Mouse (Mus musculus) layer of hippocampus, adult 9-10 months (tissue): Measurements from ENCODE around the gene Olfr923.
"Not testable (repeated sequence)": the region's sequence is repeated elsewhere in the genome, so short reads cannot be mapped to it uniquely, and the experiment has no call there.

ENCODE experiments used
- DNase-seq: peaks from one replicate; pipeline ENCODE4 v3.0.0; 2022; ENCODE audit warnings: low spot score

Gene Olfr923

DNA sequence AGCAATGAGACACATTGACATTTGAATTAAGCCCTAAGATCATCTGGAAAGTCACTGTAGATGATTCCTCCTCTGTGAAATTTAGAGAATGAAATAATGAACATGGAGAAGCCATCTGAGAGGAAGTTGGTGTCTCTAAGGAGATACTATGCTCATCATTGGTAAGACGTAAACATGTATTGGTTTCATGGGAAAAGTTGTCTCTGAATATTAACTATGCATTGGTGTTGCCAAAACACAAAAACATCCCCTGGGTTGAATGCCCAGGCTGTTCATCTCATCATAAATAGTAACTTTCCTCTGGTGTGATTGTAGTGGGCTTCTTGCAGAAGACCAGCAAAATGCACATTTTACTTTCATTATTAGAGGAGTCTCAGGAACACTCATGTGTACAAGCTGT lies at the start of gene Olfr923:
TSS of gene Olfr923 (plus strand) at position 301 of the 400 bp plus-strand sequence.
- DNase-seq: no peak

DNA sequence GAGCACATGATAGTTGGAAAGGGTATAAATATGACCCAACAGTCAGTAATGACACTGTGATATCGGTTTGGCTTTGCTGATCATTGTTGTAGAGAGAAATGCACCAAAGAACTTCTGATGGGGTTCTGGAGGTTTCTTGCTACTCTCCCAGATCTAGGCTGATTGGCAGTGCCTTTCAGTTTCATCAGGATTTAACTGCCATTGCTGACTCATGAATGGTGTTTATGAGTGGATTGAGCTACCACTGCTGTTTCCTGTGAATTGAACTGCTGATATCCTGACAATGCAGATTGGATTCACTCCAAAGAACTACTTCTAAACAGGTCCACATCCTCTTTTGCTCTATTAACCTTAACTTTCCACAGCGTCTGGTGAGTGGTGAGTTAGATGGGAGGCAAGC lies 33.7 kb upstream of the Olfr923 start:
- no peak for DNase-seq

DNA sequence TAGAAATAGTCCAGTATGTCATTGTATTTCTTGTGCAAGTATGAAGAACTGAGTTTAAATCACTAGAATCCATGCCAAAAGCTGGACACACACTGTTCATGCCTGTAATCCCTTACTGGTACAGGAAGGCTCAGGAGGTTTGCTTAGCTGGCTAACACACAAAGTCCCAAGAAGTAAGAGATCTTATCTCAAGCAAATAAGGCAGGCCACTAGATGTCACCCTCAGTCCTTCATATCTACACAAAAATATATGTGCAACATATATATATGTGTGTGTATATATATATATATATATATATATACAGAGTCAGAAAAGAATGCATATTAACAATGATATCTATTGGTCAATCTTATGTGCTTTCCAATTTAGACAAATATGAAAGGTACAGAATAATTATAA lies 20.6 kb upstream of the Olfr923 start:
- no peak for DNase-seq

DNA sequence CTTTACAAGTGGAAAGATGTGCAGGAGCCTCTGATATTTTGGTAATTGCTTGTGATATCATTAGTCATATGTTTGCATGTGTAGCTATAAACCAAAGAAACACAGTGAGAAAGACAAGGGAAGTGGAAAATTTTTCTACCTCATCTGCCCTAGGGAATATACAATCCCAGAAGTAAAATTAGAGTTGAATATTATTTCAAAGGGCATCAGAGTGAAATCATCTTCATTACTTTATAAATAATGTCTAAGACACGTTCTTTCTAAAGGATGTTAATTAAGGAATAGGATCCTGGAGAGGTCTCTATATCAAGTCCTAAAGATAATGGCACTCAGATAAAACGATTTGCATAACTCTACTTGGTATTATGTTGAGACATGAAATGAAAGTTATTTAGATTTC lies 12.0 kb upstream of the Olfr923 start, which contains the start of gene Olfr922:
TSS of gene Olfr922 (plus strand) at position 301 of the 400 bp plus-strand sequence.
- DNase-seq: no peak

DNA sequence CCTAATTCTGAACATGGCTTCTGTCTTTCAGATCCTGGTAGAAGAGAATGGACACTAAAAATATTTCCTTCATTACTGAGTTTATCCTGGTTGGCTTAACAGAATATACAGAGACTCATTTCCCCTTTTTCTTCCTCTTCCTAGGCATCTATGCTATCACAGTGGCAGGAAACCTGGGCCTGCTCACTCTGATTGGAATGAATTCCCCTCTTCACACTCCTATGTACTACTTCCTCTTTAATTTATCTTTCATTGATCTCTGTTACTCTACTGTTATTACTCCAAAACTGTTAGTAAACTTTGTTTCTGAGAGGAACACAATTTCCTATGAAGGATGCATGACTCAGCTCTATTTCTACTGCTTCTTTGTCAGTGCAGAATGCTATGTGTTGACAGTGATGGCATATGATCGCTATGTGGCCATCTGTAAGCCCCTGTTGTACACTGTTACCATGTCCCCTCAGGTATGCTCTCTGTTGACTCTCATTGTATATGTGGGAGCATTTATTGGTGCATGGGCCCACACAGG lies 10.8 kb upstream of the Olfr923 start:
- DNase-seq: no peak

DNA sequence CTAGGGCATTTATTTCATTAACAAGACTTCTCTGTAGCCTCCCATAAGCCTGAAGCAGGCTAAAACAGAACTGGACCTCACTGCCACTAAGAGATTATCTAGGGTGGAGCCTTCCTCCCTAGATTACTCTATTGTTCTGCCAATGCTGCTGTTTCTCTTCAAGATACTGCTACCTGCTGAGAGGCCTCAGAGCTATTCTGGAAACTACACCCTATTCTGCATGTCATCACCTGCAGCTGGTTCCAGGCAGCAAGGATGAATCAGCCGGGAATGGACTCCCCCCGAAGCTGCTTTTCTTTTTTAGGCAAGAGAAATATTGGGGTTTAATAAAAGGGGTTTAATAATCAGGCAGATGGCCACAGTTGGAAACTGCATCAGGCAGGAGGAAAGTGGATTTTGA lies 6.7 kb downstream of the Olfr923 start:
- DNase-seq: no peak

DNA sequence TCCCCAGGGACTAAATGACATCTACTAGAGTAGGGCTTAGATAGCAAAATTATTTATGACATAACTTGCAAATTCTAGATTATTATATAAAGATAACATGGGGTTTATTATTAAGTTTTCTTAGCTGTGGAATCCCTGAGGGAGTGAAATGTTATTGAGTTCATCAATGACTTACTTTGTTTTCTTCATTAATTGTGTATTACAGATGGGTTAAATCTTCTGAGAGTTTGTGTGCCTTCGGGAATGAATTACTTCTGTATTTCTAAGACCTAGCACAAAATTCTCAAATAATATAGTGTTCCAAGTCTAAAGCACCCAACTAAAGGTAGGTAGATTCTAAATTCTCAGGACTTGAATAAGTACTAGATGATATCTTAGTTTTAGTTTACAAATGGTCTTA lies 17.8 kb downstream of the Olfr923 start, which contains the start of gene Olfr924:
TSS of gene Olfr924 (plus strand) at position 301 of the 400 bp plus-strand sequence.
- no peak for DNase-seq

DNA sequence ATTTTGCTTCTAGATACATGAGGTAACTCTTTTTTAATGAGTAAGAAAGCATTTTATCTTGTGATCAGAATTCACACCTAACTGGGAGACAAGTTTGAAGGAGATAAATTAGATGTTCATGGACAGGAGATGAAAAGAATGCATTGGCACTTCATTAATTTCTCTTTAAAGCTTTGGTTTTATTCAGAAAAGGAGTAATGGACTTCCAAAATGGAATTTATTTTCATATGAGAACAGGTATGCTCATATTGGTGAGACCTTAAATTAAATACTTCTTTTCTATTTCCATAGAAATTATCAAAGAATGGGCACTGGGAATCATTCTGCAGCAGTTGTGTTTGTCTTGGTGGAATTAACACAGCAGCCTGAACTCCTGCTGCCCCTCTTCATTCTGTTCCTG lies 28.4 kb downstream of the Olfr923 start, which contains the start of gene Olfr26:
TSS of gene Olfr26 (plus strand) at position 301 of the 400 bp plus-strand sequence.
- no peak for DNase-seq

DNA sequence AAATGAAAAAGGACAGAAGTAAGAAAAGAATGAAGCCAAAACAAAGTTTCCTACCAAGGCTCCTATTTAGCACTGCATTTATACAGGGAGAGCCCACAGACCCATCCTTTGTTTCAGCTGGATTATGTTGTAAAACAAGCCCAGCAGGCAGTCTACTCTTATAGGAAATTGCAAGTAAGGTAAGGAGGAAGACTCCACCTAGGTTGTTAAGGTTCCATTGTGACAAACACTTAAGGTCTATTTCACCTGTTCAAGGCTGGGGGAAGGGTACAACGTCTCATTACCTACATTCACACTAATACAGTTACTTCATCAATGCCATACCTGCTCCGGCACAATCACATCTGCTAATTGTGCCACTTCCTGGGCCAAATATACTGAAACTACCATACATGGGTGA lies 48.5 kb downstream of the Olfr923 start:
- DNase-seq: not testable (repeated sequence)

DNA sequence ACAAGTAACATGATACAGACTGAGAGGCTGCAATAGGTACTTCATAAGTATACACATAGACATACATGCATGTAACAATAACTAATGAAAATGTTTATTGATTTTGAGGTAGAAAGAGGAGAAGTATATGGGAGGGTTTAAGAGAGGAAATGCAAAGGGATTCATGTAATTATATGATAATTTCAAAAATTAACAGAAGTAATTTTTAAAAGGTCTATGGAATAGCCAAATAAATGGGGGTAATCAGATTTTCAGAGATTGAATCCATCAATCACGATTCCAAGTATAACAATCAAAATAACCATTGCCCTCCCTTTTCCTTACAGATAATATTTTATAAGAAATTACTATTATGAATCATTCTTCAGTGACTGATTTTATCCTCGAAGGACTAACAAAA lies 50.5 kb downstream of the Olfr923 start, which contains the start of gene Olfr926:
TSS of gene Olfr926 (plus strand) at position 301 of the 400 bp plus-strand sequence.
- no peak for DNase-seq
